Mouse (Mus musculus) intestine, postnatal 0 days (tissue): ENCODE results near the gene Bag1. TPM values are rescaled to one million over a fixed set of nuclear protein-coding genes. Genes with fewer than 3 reads are reported as not detected.

Source experiments
- ATAC-seq: fragments of 200-750 bp; cut with Nextera tagmentation; 2 replicates; pipeline ENCODE4 v1.8.0; 2017; ENCODE audit warnings: mild to moderate bottlenecking, moderate TSS enrichment, moderate library complexity
- H3K27ac ChIP-seq: fragments of 300-500 bp; sonication (generic); 2 replicates; pipeline ENCODE4 v1.5.1; 2014; ENCODE audit warnings: mild to moderate bottlenecking, low read depth, low read length, moderate library complexity
- H3K27me3 ChIP-seq: fragments of 300-500 bp; sonication (generic); replicated peaks from 2 replicates; pipeline ENCODE4 v1.6.1; 2014; ENCODE audit warnings: low read length, mixed read lengths; ENCODE audit not compliant: control insufficient read depth, insufficient read depth
- H3K36me3 ChIP-seq: fragments of 300-500 bp; sonication (generic); 2 replicates; pipeline ENCODE4 v1.6.1; 2014; ENCODE audit warnings: mild to moderate bottlenecking, moderate library complexity; ENCODE audit not compliant: control insufficient read depth, insufficient read depth
- H3K4me1 ChIP-seq: fragments of 300-500 bp; sonication (generic); replicated peaks from 2 replicates; pipeline ENCODE4 v1.6.1; 2014; ENCODE audit warnings: antibody characterized with exemption, low read length, mixed read lengths; ENCODE audit not compliant: control insufficient read depth, insufficient read depth
- H3K4me2 ChIP-seq: fragments of 300-500 bp; sonication (generic); replicated peaks from 2 replicates; pipeline ENCODE4 v1.6.1; 2014; ENCODE audit warnings: low read depth, mild to moderate bottlenecking, moderate library complexity
- H3K4me3 ChIP-seq: fragments of 300-500 bp; sonication (generic); 2 replicates; pipeline ENCODE4 v1.5.1; 2014; ENCODE audit warnings: low read depth, low read length
- H3K9ac ChIP-seq: fragments of 300-500 bp; sonication (generic); 2 replicates; pipeline ENCODE4 v1.6.1; 2014; ENCODE audit warnings: mild to moderate bottlenecking, low read depth, low read length
- H3K9me3 ChIP-seq: fragments of 300-500 bp; sonication (generic); 2 replicates; pipeline ENCODE4 v1.6.1; 2016; ENCODE audit warnings: mixed run types; ENCODE audit not compliant: control insufficient read depth
- CTCF ChIP-seq: sonication (generic); IDR thresholded peaks from 2 replicates; pipeline ENCODE4 v1.5.1; 2016; ENCODE audit warnings: low read depth, mild to moderate bottlenecking, control low read depth, antibody characterized with exemption, moderate library complexity
- WGBS: fragments of 180-500 bp; shearing (Covaris S2); extraction: QIAGEN DNeasy Blood & Tissue Kit; methylation state at CpG from one replicate; pipeline ENCODE4 v1.1.7; 2014; 5-methylcytosine and 5-hydroxymethylcytosine counted together
- polyA plus RNA-seq: library from polyadenylated mRNA; unstranded; fragments of >200 nt; fragmentation: Nextera tagmentation; extraction: Ambion mirVana; gene quantifications from 2 replicates; pipeline ENCODE4 v1.2.1, GENCODE M21; 2015

Bag1 gene
- 120 and 138 TPM in 2 replicates for polyA plus RNA-seq

GRCm38 (mm10) chr4:40948160-40948708, at the start of gene Bag1, which contains the start of gene Chmp5:
Gene Bag1, minus strand, starts transcription at chr4:40948294.
Gene Chmp5, plus strand, starts transcription at chr4:40948407.
- no peaks in the 10 kb centered on the region for H3K27me3 ChIP-seq
- peak within 1 kb of the TSS; percentile 87 for H3K9ac ChIP-seq
- no peaks in the 10 kb centered on the region for H3K9me3 ChIP-seq
- 0% methylated on average over 50 of the region's 50 CpGs for WGBS
- ATAC-seq: peak; percentile 97
- H3K36me3 ChIP-seq: peaks cover 31% of the 10 kb centered on the region
- peaks cover 8% of the 10 kb centered on the region; the same call in 1 of the 2 replicates for H3K4me1 ChIP-seq
- H3K4me2 ChIP-seq: peak within 1 kb of the TSS; percentile 78
- peak; percentile 42; the same call in 1 of the 2 replicates for TF ChIP-seq CTCF
- peak within 1 kb of the TSS; percentile 83 for H3K27ac ChIP-seq
- peak within 1 kb of the TSS; percentile 81 for H3K4me3 ChIP-seq

- Histone ChIP-seq H3K27me3 (no peaks in the 10 kb centered on the region), H3K4me2 (no peak overlapping the region), H3K4me1 (no peaks in the 10 kb centered on the region), H3K4me3 (no peak overlapping the region), H3K36me3 (peaks cover 85% of the 10 kb centered on the region), H3K9ac (no peak overlapping the region), H3K27ac (no peak overlapping the region), H3K9me3 (no peaks in the 10 kb centered on the region)
- no peak for TF ChIP-seq CTCF
- WGBS: 95% methylated on average over 6 of the region's 6 CpGs
- ATAC-seq: no peak
These were observed 48.2 kb upstream of the Bag1 start for GRCm38 (mm10) chr4:40996302-40996701.

GRCm38 (mm10) chr4:40989633-40990032, 41.5 kb upstream of the Bag1 start:
- Histone ChIP-seq H3K4me2 (no peak overlapping the region), H3K9me3 (no peaks in the 10 kb centered on the region), H3K9ac (no peak overlapping the region), H3K4me3 (no peak overlapping the region), H3K27ac (no peak overlapping the region), H3K36me3 (peaks cover 81% of the 10 kb centered on the region), H3K27me3 (no peaks in the 10 kb centered on the region), H3K4me1 (no peaks in the 10 kb centered on the region)
- no peak for ATAC-seq
- whole genome bisulfite sequencing: 88% methylated on average over 6 of the region's 6 CpGs
- no peak for TF ChIP-seq CTCF

GRCm38 (mm10) chr4:40983686-40984085, 35.6 kb upstream of the Bag1 start:
- Histone ChIP-seq H3K4me1 (no peaks in the 10 kb centered on the region), H3K4me2 (no peak overlapping the region), H3K27me3 (no peaks in the 10 kb centered on the region), H3K4me3 (no peak overlapping the region), H3K36me3 (peaks cover 62% of the 10 kb centered on the region), H3K9ac (no peak overlapping the region), H3K27ac (no peak overlapping the region), H3K9me3 (no peaks in the 10 kb centered on the region)
- WGBS: 94% methylated on average over 1 of the region's 1 CpGs
- TF ChIP-seq CTCF: no peak
- no peak for ATAC-seq

GRCm38 (mm10) chr4:40982486-40982885, 34.4 kb upstream of the Bag1 start:
- Histone ChIP-seq H3K4me3 (no peak overlapping the region), H3K9me3 (no peaks in the 10 kb centered on the region), H3K9ac (no peak overlapping the region), H3K36me3 (peaks cover 65% of the 10 kb centered on the region), H3K27ac (no peak overlapping the region), H3K4me2 (no peak overlapping the region), H3K4me1 (no peaks in the 10 kb centered on the region), H3K27me3 (no peaks in the 10 kb centered on the region)
- 54% methylated on average over 3 of the region's 3 CpGs for WGBS
- no peak for TF ChIP-seq CTCF
- no peak for ATAC-seq

- Histone ChIP-seq H3K36me3 (peaks cover 53% of the 10 kb centered on the region), H3K4me3 (no peak overlapping the region), H3K27ac (no peak overlapping the region), H3K9me3 (no peaks in the 10 kb centered on the region), H3K4me2 (no peak overlapping the region), H3K27me3 (no peaks in the 10 kb centered on the region), H3K4me1 (no peaks in the 10 kb centered on the region), H3K9ac (no peak overlapping the region)
- no peak for TF ChIP-seq CTCF
- no peak for ATAC-seq
- 79% methylated on average over 1 of the region's 1 CpGs for WGBS
These were observed 31.3 kb upstream of the Bag1 start for GRCm38 (mm10) chr4:40979430-40979829.
